Mouse (Mus musculus) embryonic facial prominence, embryonic 12.5 days (tissue): ENCODE results near the gene Coq10a. TPM values are rescaled to one million over a fixed set of nuclear protein-coding genes. Genes with fewer than 3 reads are reported as not detected.
A peak's percentile ranks its signal among the peaks of the same experiment; 100 is the strongest.
"Not testable (repeated sequence)": the region's sequence is repeated elsewhere in the genome, so short reads cannot be mapped to it uniquely, and the experiment has no call there.

ENCODE experiments used
- ATAC-seq: fragments of 200-750 bp; cut with Nextera tagmentation; 2 replicates; pipeline ENCODE4 v1.8.0; 2017; ENCODE audit not compliant: insufficient number of reproducible peaks, insufficient read depth, low FRiP score, low TSS enrichment
- H3K27ac ChIP-seq: fragments of 300-500 bp; sonication (generic); 2 replicates; pipeline ENCODE4 v1.5.1; 2016; ENCODE audit warnings: mild to moderate bottlenecking
- H3K27me3 ChIP-seq: fragments of 300-500 bp; sonication (generic); 2 replicates; pipeline ENCODE4 v1.6.1; 2016; ENCODE audit warnings: mild to moderate bottlenecking, moderate library complexity
- H3K36me3 ChIP-seq: fragments of 300-500 bp; sonication (generic); 2 replicates; pipeline ENCODE4 v1.6.1; 2016; ENCODE audit warnings: mild to moderate bottlenecking
- H3K4me1 ChIP-seq: fragments of 300-500 bp; sonication (generic); 2 replicates; pipeline ENCODE4 v1.6.1; 2016
- H3K4me2 ChIP-seq: fragments of 300-500 bp; sonication (generic); replicated peaks from 2 replicates; pipeline ENCODE4 v1.6.1; 2016; ENCODE audit warnings: mild to moderate bottlenecking, moderate library complexity
- H3K4me3 ChIP-seq: fragments of 300-500 bp; sonication (generic); 2 replicates; pipeline ENCODE4 v1.5.1; 2016; ENCODE audit warnings: mild to moderate bottlenecking
- H3K9ac ChIP-seq: fragments of 300-500 bp; sonication (generic); 2 replicates; pipeline ENCODE4 v1.6.1; 2016; ENCODE audit warnings: mild to moderate bottlenecking, moderate library complexity
- H3K9me3 ChIP-seq: fragments of 300-500 bp; sonication (generic); 2 replicates; pipeline ENCODE4 v1.6.1; 2016; ENCODE audit warnings: mild to moderate bottlenecking, moderate library complexity
- WGBS: fragments of 180-500 bp; shearing (Covaris S2); methylation state at CpG from one replicate; pipeline ENCODE4 v1.1.7; 2016; 5-methylcytosine and 5-hydroxymethylcytosine counted together
- polyA plus RNA-seq: library from polyadenylated mRNA; unstranded; fragments of >200 nt; fragmentation: Nextera tagmentation; extraction: Ambion mirVana; gene quantifications from 2 replicates; pipeline ENCODE4 v1.2.1, GENCODE M21; 2016

Coq10a gene
- polyA plus RNA-seq, 1 experiment from 2014 or later: 15.0 TPM

DNA sequence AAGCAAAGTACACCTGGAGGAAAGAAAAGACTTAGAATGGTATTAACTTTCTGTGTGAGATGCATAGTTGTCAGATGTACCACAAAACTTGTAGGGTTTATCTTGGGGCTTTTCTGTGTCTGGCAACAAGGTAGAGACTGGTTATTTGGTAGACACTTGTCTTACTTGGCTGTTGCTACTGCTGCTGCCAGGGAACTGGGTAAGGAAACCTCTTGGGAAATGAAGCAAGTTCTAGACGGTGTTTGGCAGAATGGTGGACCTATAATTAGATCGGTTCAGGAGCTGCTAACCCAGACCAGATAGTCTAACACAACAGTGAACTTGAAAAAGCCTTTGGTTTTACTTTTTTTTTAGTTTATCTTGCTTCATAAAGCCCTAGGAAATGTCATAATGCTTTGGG is 29.8 kb downstream of the Coq10a start:
- Histone ChIP-seq H3K36me3 (0 out of 2 replicates have a peak, but pooled peaks cover 7% of the 10 kb centered on the region), H3K4me2 (peak overlapping the region; percentile 80), H3K27ac (no peak overlapping the region), H3K9me3 (no peaks in the 10 kb centered on the region), H3K4me1 (peaks cover 22% of the 10 kb centered on the region), H3K27me3 (no peaks in the 10 kb centered on the region), H3K9ac (peak overlapping the region; percentile 82; the same call in 1 of the 2 replicates), H3K4me3 (peak overlapping the region; percentile 75)
- WGBS: 70% methylated on average over 2 of the region's 2 CpGs
- ATAC-seq: no peak

DNA sequence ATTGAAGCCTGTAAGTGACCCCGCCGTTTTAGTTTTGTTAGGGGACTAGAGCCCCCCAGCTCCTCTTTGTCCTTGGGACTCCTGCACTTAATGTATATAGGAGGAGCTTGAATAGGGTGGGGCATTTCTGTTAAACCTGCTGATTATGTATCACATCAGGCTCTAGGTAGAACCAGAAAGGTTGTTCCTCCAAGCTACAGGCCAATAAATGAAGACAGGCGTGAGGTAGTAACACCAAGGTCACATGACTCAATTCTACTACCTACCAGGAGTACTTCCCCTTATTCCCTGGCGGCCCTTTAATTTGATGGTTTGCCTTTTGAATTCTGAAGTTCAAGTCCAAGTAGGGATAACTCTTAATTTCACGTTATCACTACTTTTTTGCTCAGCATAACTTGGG is 30.4 kb downstream of the Coq10a start:
- Histone ChIP-seq H3K27me3 (no peaks in the 10 kb centered on the region), H3K9me3 (no peaks in the 10 kb centered on the region), H3K4me2 (peak overlapping the region; percentile 80), H3K4me1 (peaks cover 22% of the 10 kb centered on the region), H3K27ac (peak overlapping the region; percentile 94), H3K4me3 (peak overlapping the region; percentile 75), H3K36me3 (0 out of 2 replicates have a peak, but pooled peaks cover 7% of the 10 kb centered on the region), H3K9ac (peak overlapping the region; percentile 82)
- no peak for ATAC-seq
- WGBS: 27% methylated on average over 5 of the region's 5 CpGs

DNA sequence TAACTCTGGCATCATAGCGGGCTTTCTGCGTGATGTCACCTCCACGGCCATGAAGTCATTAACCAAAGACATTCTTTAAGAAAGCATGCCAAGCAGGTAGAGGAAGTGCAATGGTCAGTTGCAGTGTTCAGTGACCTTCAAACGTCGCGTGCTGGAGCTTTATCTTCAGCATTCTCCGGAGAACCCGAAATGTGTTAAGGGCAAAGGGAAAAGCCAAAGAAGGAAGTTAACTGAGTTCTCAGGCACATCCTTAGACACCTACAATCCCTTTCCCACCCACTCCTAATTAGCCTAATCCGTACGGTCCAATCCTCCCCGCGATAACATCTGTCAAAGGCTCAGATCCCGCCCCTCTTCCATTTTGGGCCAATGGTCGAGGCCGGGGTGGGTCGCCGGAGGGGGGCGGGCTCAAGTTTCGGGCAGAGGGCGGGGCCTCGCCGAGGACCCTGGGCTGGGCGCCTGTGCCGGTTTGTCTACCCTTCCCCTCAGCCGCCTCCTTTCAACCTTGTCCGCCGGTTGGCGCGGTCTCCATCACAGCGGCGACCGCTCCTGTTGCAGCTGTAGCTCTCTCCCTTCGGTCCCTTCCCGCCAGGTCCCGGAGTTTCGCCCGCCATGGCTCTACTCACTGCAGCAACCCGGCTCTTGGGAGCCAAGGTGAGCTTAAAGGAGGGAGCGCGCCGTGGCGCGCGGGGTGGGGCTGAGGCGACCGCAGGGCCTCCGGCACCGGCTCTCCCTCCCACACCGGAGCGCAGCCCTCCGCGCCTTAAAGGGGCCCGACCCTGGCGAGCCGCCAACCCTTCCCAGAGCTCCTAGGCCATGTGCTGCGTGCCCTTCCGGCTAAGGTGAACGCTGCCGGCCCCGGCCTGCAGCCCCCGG is 31.3 kb downstream of the Coq10a start, which contains the start of gene Cs:
Gene Cs, plus strand, starts transcription at position 429 of the 876 bp plus-strand sequence.
- Histone ChIP-seq H3K9ac (peak within 1 kb of the TSS; percentile 82), H3K4me1 (peaks cover 22% of the 10 kb centered on the region), H3K4me2 (peak within 1 kb of the TSS; percentile 80), H3K4me3 (peak within 1 kb of the TSS; percentile 75), H3K36me3 (0 out of 2 replicates have a peak, but pooled peaks cover 7% of the 10 kb centered on the region), H3K9me3 (no peaks in the 10 kb centered on the region), H3K27ac (peak within 1 kb of the TSS; percentile 94), H3K27me3 (no peaks in the 10 kb centered on the region)
- WGBS: 1% methylated on average over 60 of the region's 61 CpGs
- ATAC-seq: peak; percentile 97

DNA sequence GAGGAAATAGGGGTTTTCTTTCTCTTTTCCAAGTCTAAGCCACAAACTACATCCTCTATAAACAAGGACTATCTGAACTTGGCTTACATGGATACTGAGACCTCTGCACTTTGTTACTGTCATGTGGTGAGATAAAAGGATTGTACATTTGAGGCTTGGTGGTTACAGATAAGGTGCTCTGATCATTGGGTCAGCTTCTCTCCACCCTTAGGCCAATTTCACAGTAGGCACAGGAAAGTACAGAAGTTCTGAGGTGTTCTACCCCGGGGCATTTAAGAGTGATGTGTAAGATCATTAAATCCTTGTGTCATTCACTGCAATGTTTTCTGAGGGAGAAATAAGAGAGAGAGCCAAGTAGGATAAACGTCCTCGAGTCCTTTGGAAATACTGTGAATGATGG is 32.2 kb downstream of the Coq10a start:
- Histone ChIP-seq H3K4me3 (peak overlapping the region; percentile 75; the same call in 1 of the 2 replicates), H3K9me3 (no peaks in the 10 kb centered on the region), H3K4me1 (peaks cover 22% of the 10 kb centered on the region), H3K27ac (no peak overlapping the region), H3K27me3 (no peaks in the 10 kb centered on the region), H3K36me3 (0 out of 2 replicates have a peak, but pooled peaks cover 7% of the 10 kb centered on the region), H3K9ac (no peak overlapping the region), H3K4me2 (peak overlapping the region; percentile 80)
- no peak for ATAC-seq
- WGBS: 78% methylated on average over 3 of the region's 3 CpGs

DNA sequence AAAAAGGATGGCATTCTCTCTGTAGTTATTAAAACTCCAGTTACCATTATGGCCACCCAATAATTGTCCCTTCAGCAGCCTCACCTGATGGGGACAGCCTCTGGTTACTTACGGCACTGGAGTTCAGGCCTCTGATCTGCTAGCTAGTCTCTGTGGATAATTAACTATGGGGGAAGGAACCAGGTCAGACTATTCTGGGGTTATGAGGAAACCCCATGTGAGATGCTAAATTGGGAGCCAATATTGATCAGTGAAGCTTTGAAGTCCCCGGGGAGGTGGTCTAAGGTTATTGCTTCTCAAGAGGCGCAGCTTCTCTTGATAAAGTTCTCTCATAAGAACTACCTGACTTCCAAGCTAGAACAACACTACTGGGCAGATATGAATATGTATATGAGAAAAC is 32.6 kb downstream of the Coq10a start:
- Histone ChIP-seq H3K27ac (no peak overlapping the region), H3K9me3 (no peaks in the 10 kb centered on the region), H3K4me2 (no peak overlapping the region), H3K4me1 (peaks cover 22% of the 10 kb centered on the region), H3K9ac (no peak overlapping the region), H3K27me3 (no peaks in the 10 kb centered on the region), H3K36me3 (0 out of 2 replicates have a peak, but pooled peaks cover 7% of the 10 kb centered on the region), H3K4me3 (no peak overlapping the region)
- WGBS: 86% methylated on average over 3 of the region's 3 CpGs
- ATAC-seq: no peak

DNA sequence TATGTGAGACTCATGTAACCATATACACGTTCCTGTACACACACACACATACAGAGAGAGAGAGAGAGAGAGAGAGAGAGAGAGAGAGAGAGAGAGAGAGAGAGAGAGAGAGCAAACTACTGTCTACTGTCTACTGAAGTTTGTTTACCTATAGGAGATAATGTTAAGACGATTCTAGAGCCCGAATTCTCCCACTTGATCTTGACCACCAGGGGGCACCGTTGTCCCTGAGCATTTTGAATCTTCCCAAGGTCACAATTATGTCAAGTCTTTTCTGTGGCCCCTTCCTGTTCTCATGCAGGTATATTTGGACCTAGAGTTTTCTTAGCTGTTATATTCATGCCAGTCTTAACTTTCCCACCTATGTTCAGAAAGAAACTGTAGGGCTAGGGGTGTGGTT is 33.2 kb downstream of the Coq10a start:
- H3K27ac ChIP-seq: no peak overlapping the region
- H3K4me3 ChIP-seq: no peak overlapping the region
- H3K9me3 ChIP-seq: no peaks in the 10 kb centered on the region
- 4% methylated on average over 4 of the region's 4 CpGs for WGBS
- peaks cover 22% of the 10 kb centered on the region for H3K4me1 ChIP-seq
- 0 out of 2 replicates have a peak, but pooled peaks cover 7% of the 10 kb centered on the region for H3K36me3 ChIP-seq
- H3K4me2 ChIP-seq: no peak overlapping the region
- no peak overlapping the region for H3K9ac ChIP-seq
- H3K27me3 ChIP-seq: no peaks in the 10 kb centered on the region
- no peak for ATAC-seq

DNA sequence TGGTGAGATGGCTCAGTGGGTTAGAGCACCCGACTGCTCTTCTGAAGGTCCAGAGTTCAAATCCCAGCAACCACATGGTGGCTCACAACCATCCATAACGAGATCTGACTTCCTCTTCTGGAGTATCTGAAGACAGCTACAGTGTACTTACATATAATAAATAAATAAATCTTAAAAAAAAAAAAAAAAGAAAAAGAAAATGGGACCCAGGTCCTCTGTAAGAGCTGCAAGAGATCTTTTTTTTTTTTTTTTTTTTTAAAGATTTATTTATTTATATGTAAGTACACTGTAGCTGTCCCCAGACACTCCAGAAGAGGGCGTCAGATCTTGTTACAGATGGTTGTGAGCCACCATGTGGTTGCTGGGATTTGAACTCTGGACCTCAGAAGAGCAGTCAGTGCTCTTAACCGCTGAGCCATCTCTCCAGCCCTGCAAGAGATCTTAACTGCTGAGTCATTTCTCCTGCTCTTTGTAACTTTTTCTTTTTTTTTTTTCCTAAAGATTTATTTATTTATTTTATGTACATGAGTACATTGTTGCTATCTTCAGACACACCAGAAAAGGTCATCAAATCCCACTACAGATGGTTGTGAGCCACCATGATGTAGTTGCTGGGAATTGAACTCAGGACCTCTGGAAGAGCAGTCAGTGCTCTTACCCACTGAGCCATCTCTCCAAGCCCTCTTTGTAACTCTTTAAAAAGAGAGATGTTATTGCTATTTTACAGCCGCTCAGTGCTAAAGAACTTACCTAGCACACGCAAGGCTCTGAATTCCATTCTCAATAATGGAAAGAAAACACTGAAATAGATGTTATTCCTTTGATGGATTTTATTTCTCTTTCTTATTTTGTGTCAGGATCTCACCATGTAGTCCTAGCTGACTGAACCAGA is 36.2 kb downstream of the Coq10a start:
- not testable (repeated sequence) for H3K27me3 ChIP-seq, H3K4me3 ChIP-seq, H3K9ac ChIP-seq, H3K27ac ChIP-seq, H3K4me2 ChIP-seq, H3K9me3 ChIP-seq, ATAC-seq, H3K4me1 ChIP-seq
- H3K36me3 ChIP-seq: peaks cover 23% of the 10 kb centered on the region
- 76% methylated on average over 6 of the region's 6 CpGs for WGBS

DNA sequence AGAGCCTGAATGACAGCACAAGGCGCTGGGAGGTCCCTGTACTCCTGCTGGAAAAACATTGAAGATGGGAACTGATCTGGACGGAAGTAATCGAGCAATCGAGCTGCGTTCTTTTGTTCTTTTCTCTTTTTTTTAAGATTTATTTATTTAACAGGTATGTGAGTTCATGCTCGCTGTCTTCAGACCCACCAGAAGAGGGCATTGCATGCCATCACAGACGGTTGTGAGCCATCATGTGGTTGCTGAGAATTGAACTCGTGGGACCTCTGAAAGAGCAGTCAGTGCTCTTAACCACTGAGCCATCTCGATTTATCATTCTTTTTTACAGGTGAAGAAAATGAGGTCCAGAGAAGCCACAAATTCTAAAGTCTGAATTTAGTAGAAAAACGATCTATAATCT is 41.2 kb downstream of the Coq10a start:
- H3K27me3 ChIP-seq: no peaks in the 10 kb centered on the region
- no peak overlapping the region for H3K9ac ChIP-seq
- H3K9me3 ChIP-seq: no peaks in the 10 kb centered on the region
- peaks cover 52% of the 10 kb centered on the region for H3K36me3 ChIP-seq
- H3K4me2 ChIP-seq: no peak overlapping the region
- H3K4me3 ChIP-seq: no peak overlapping the region
- 91% methylated on average over 10 of the region's 10 CpGs for WGBS
- no peak for ATAC-seq
- no peak overlapping the region for H3K27ac ChIP-seq
- H3K4me1 ChIP-seq: peaks cover 10% of the 10 kb centered on the region

- WGBS: 96% methylated on average over 8 of the region's 8 CpGs
- Histone ChIP-seq H3K36me3 (peaks cover 52% of the 10 kb centered on the region), H3K27ac (no peak overlapping the region), H3K9ac (no peak overlapping the region), H3K9me3 (no peaks in the 10 kb centered on the region), H3K4me2 (no peak overlapping the region), H3K27me3 (no peaks in the 10 kb centered on the region), H3K4me1 (peaks cover 10% of the 10 kb centered on the region), H3K4me3 (no peak overlapping the region)
- no peak for ATAC-seq
These were observed 42.0 kb downstream of the Coq10a start for GRCm38 (mm10) chr10:128326825-128327224.

DNA sequence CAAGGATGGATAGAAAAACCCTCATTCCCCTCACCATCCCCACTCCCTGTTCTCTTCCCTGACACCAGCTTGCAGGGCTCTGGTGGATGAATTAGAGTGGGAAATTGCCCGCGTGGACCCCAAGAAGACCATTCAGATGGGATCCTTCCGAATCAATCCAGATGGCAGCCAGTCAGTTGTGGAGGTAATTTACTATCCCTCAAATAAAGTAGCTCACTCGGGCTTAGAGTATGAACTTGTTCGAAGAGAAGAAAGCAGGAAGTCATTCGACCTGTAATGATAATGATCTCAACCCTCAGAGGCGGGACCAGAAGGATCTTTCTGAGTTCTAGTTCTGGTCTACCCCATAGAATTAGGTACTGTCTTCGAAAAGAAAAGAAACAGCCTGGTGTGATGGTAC is 45.3 kb downstream of the Coq10a start:
- peak overlapping the region; percentile 80 for H3K4me2 ChIP-seq
- H3K9ac ChIP-seq: peak overlapping the region; percentile 93
- H3K9me3 ChIP-seq: no peaks in the 10 kb centered on the region
- peak overlapping the region; percentile 97 for H3K27ac ChIP-seq
- 73% methylated on average over 8 of the region's 8 CpGs for WGBS
- ATAC-seq: no peak
- peak overlapping the region; percentile 76 for H3K4me3 ChIP-seq
- peaks cover 10% of the 10 kb centered on the region for H3K4me1 ChIP-seq
- peaks cover 62% of the 10 kb centered on the region for H3K36me3 ChIP-seq
- H3K27me3 ChIP-seq: no peaks in the 10 kb centered on the region
